Mouse (Mus musculus) gastrocnemius, adult 2 months (tissue): ENCODE measurements at regions not wholly inside any gene's neighbourhood (a gene's known extent, or its start where the extent isn't known, plus 50 kb on each side); places are given as distances from the start of the nearest gene placed in this dataset.
A peak's percentile ranks its signal among the peaks of the same experiment; 100 is the strongest.
"Not testable (repeated sequence)": the region's sequence is repeated elsewhere in the genome, so short reads cannot be mapped to it uniquely, and the experiment has no call there.

Experiments used
- DNase-seq: peaks from one replicate; pipeline ENCODE4 v3.0.0; 2022
- H3K27ac ChIP-seq: fragments of 200-600 bp; 2 replicates; pipeline ENCODE4 v1.8.1; 2022; ENCODE audit warnings: mild to moderate bottlenecking
- H3K4me3 ChIP-seq: fragments of 200-600 bp; 2 replicates; pipeline ENCODE4 v1.8.1; 2022; ENCODE audit warnings: mild to moderate bottlenecking, moderate library complexity
- CTCF ChIP-seq: fragments of 200-600 bp; IDR thresholded peaks from 2 replicates; pipeline ENCODE4 v1.8.1; 2022; ENCODE audit warnings: antibody characterized with exemption, mild to moderate bottlenecking, moderate library complexity
- intact Hi-C: fragments of 180-260 bp; cut with DNase I; formaldehyde crosslinking; loops from one replicate; pipeline ENCODE4 v1.15.1; 2025

- DNase-seq, result no peak
- H3K27ac ChIP-seq, result no peak overlapping the region
- intact Hi-C loops, result no loop called here
- no peak for TF ChIP-seq CTCF
- no peak overlapping the region for H3K4me3 ChIP-seq
Observed at GRCm38 (mm10) chr1:157048996-157049395, 59.5 kb downstream of the Tex35 start.

GRCm38 (mm10) chr1:157048201-157048923 is 60.1 kb downstream of the Tex35 start:
- Histone ChIP-seq H3K4me3 (no peak overlapping the region), H3K27ac (no peak overlapping the region)
- DNase-seq, result no peak
- intact Hi-C loops, result no loop called here
- no peak for TF ChIP-seq CTCF

- TF ChIP-seq CTCF, result no peak
- Histone ChIP-seq H3K27ac (no peak overlapping the region), H3K4me3 (no peak overlapping the region)
- peak; percentile 40 for DNase-seq
- intact Hi-C loops, result no loop called here
Observed at GRCm38 (mm10) chr1:157047751-157048200, 60.7 kb downstream of the Tex35 start.

GRCm38 (mm10) chr1:157046760-157047182 is 61.7 kb downstream of the Tex35 start:
- no peak for DNase-seq

GRCm38 (mm10) chr1:157039836-157040196 is 68.7 kb downstream of the Tex35 start:
- TF ChIP-seq CTCF, result no peak
- Histone ChIP-seq H3K27ac (no peak overlapping the region), H3K4me3 (no peak overlapping the region)
- DNase-seq, result no peak
- intact Hi-C loops, result no loop called here

More at GRCm38 (mm10) chr1:157046760-157047182, 61.7 kb downstream of the Tex35 start:
- no peak for TF ChIP-seq CTCF
- Histone ChIP-seq H3K4me3 (no peak overlapping the region), H3K27ac (no peak overlapping the region)
- intact Hi-C loops, result no loop called here

GRCm38 (mm10) chr1:157039016-157039835 is 69.3 kb downstream of the Tex35 start:
- intact Hi-C loops, result no loop called here
- no peak for TF ChIP-seq CTCF
- no peak for DNase-seq
- Histone ChIP-seq H3K4me3 (peak overlapping the region; percentile 29), H3K27ac (no peak overlapping the region)

- H3K27ac ChIP-seq, result no peak overlapping the region
- intact Hi-C loops, result no loop called here
- no peak for DNase-seq
- TF ChIP-seq CTCF, result no peak
- H3K4me3 ChIP-seq, result no peak overlapping the region
Observed at GRCm38 (mm10) chr1:157038111-157039008, 70.1 kb downstream of the Tex35 start.

- no peak for TF ChIP-seq CTCF
- intact Hi-C loops, result no loop called here
- DNase-seq, result no peak
- H3K27ac ChIP-seq, result no peak overlapping the region
- no peak overlapping the region for H3K4me3 ChIP-seq
Observed at GRCm38 (mm10) chr1:157037246-157037991, 71.1 kb downstream of the Tex35 start.

- intact Hi-C loops, result no loop called here
- TF ChIP-seq CTCF, result no peak
- Histone ChIP-seq H3K27ac (no peak overlapping the region), H3K4me3 (no peak overlapping the region)
- no peak for DNase-seq
Observed at GRCm38 (mm10) chr1:157036779-157037178, 71.7 kb downstream of the Tex35 start.

- intact Hi-C loops, H3K27ac ChIP-seq, DNase-seq, H3K4me3 ChIP-seq: not testable (repeated sequence)
Observed at GRCm38 (mm10) chr1:157035221-157035620, 73.3 kb downstream of the Tex35 start.

GRCm38 (mm10) chr1:157028682-157029081 is 79.8 kb downstream of the Tex35 start:
- intact Hi-C loops, result no loop called here
- DNase-seq, result no peak
- Histone ChIP-seq H3K27ac (no peak overlapping the region), H3K4me3 (no peak overlapping the region)
- TF ChIP-seq CTCF, result no peak

- intact Hi-C loops, result no loop called here
- TF ChIP-seq CTCF, result no peak
- no peak for DNase-seq
- H3K27ac ChIP-seq, result no peak overlapping the region
- H3K4me3 ChIP-seq, result no peak overlapping the region
Observed at GRCm38 (mm10) chr1:157027681-157028080, 80.8 kb downstream of the Tex35 start.
